Mouse (Mus musculus) hindbrain, embryonic 12.5 days (tissue): ENCODE data around the gene Hpca. TPM values are rescaled to one million over a fixed set of nuclear protein-coding genes. Genes with fewer than 3 reads are reported as not detected.

ENCODE experiments used
- ATAC-seq: fragments of 200-750 bp; cut with Nextera tagmentation; 2 replicates; pipeline ENCODE4 v1.8.0; 2017; ENCODE audit warnings: moderate TSS enrichment; ENCODE audit not compliant: low FRiP score
- H3K27ac ChIP-seq: fragments of 300-500 bp; sonication (generic); 2 replicates; pipeline ENCODE4 v1.5.1; 2016; ENCODE audit warnings: mild to moderate bottlenecking
- H3K27me3 ChIP-seq: fragments of 300-500 bp; sonication (generic); 2 replicates; pipeline ENCODE4 v1.6.1; 2016; ENCODE audit warnings: mild to moderate bottlenecking
- H3K36me3 ChIP-seq: fragments of 300-500 bp; sonication (generic); 2 replicates; pipeline ENCODE4 v1.6.1; 2016; ENCODE audit warnings: mild to moderate bottlenecking
- H3K4me1 ChIP-seq: fragments of 300-500 bp; sonication (generic); 2 replicates; pipeline ENCODE4 v1.6.1; 2016
- H3K4me2 ChIP-seq: fragments of 300-500 bp; sonication (generic); replicated peaks from 2 replicates; pipeline ENCODE4 v1.6.1; 2016; ENCODE audit warnings: mild to moderate bottlenecking
- H3K4me3 ChIP-seq: fragments of 300-500 bp; sonication (generic); 2 replicates; pipeline ENCODE4 v1.5.1; 2016; ENCODE audit warnings: mild to moderate bottlenecking
- H3K9ac ChIP-seq: fragments of 300-500 bp; sonication (generic); 2 replicates; pipeline ENCODE4 v1.6.1; 2016; ENCODE audit warnings: mild to moderate bottlenecking, moderate library complexity
- H3K9me3 ChIP-seq: fragments of 300-500 bp; sonication (generic); replicated peaks from 2 replicates; pipeline ENCODE4 v1.6.1; 2016; ENCODE audit warnings: mild to moderate bottlenecking
- WGBS: fragments of 180-500 bp; shearing (Covaris S2); methylation state at CpG from one replicate; pipeline ENCODE4 v1.1.7; 2016; 5-methylcytosine and 5-hydroxymethylcytosine counted together
- polyA plus RNA-seq: library from polyadenylated mRNA; unstranded; fragments of >200 nt; fragmentation: Nextera tagmentation; extraction: Ambion mirVana; gene quantifications from 2 replicates; pipeline ENCODE4 v1.2.1, GENCODE M21; 2016

Hpca gene
- polyA plus RNA-seq, 1 experiment from 2014 or later: 8.8 TPM

- Histone ChIP-seq H3K36me3 (no peaks in the 10 kb centered on the region), H3K9ac (no peak overlapping the region), H3K4me3 (no peak overlapping the region), H3K27me3 (no peaks in the 10 kb centered on the region), H3K4me2 (no peak overlapping the region), H3K4me1 (no peaks in the 10 kb centered on the region), H3K27ac (no peak overlapping the region), H3K9me3 (no peaks in the 10 kb centered on the region; the same call in 1 of the 2 replicates)
- no peak for ATAC-seq
- WGBS: 77% methylated on average over 7 of the region's 7 CpGs
Observed at GRCm38 (mm10) chr4:129097006-129097405, 24.8 kb downstream of the Hpca start.

GRCm38 (mm10) chr4:129095276-129095675 is 26.6 kb downstream of the Hpca start:
- H3K4me1 ChIP-seq: no peaks in the 10 kb centered on the region
- H3K9me3 ChIP-seq: no peaks in the 10 kb centered on the region; the same call in 1 of the 2 replicates
- H3K36me3 ChIP-seq: no peaks in the 10 kb centered on the region
- 30% methylated on average over 15 of the region's 15 CpGs for WGBS
- no peak overlapping the region for H3K27ac ChIP-seq
- H3K4me2 ChIP-seq: no peak overlapping the region
- H3K4me3 ChIP-seq: no peak overlapping the region
- no peaks in the 10 kb centered on the region for H3K27me3 ChIP-seq
- no peak for ATAC-seq
- H3K9ac ChIP-seq: no peak overlapping the region

GRCm38 (mm10) chr4:129087850-129088249 is 34.0 kb downstream of the Hpca start:
- H3K4me3 ChIP-seq: no peak overlapping the region
- WGBS: 45% methylated on average over 5 of the region's 5 CpGs
- no peak overlapping the region for H3K4me2 ChIP-seq
- H3K27me3 ChIP-seq: no peaks in the 10 kb centered on the region
- no peak overlapping the region for H3K27ac ChIP-seq
- H3K9ac ChIP-seq: no peak overlapping the region
- peaks cover 11% of the 10 kb centered on the region for H3K36me3 ChIP-seq
- no peaks in the 10 kb centered on the region for H3K4me1 ChIP-seq
- H3K9me3 ChIP-seq: no peaks in the 10 kb centered on the region
- no peak for ATAC-seq

- H3K9ac ChIP-seq: no peak overlapping the region
- 24% methylated on average over 8 of the region's 8 CpGs for WGBS
- H3K36me3 ChIP-seq: peaks cover 16% of the 10 kb centered on the region
- no peak overlapping the region for H3K27ac ChIP-seq
- no peak overlapping the region for H3K4me2 ChIP-seq
- no peaks in the 10 kb centered on the region for H3K27me3 ChIP-seq
- 0 out of 2 replicates have a peak, but pooled peaks have one; percentile 29 for ATAC-seq
- no peaks in the 10 kb centered on the region for H3K9me3 ChIP-seq
- no peak overlapping the region for H3K4me3 ChIP-seq
- no peaks in the 10 kb centered on the region for H3K4me1 ChIP-seq
Observed at GRCm38 (mm10) chr4:129086078-129086477, 35.8 kb downstream of the Hpca start.

GRCm38 (mm10) chr4:129084896-129085295 is 36.9 kb downstream of the Hpca start:
- H3K4me2 ChIP-seq: no peak overlapping the region
- no peak overlapping the region for H3K27ac ChIP-seq
- H3K4me3 ChIP-seq: no peak overlapping the region
- H3K9ac ChIP-seq: no peak overlapping the region
- H3K9me3 ChIP-seq: no peaks in the 10 kb centered on the region
- ATAC-seq: no peak
- H3K27me3 ChIP-seq: no peaks in the 10 kb centered on the region
- H3K36me3 ChIP-seq: peaks cover 28% of the 10 kb centered on the region
- WGBS: 94% methylated on average over 9 of the region's 9 CpGs
- no peaks in the 10 kb centered on the region for H3K4me1 ChIP-seq

GRCm38 (mm10) chr4:129082379-129083115 is 39.3 kb downstream of the Hpca start:
- Histone ChIP-seq H3K9ac (no peak overlapping the region), H3K4me3 (no peak overlapping the region), H3K27me3 (no peaks in the 10 kb centered on the region), H3K36me3 (peaks cover 50% of the 10 kb centered on the region), H3K4me2 (no peak overlapping the region), H3K4me1 (no peaks in the 10 kb centered on the region), H3K27ac (no peak overlapping the region), H3K9me3 (no peaks in the 10 kb centered on the region)
- 53% methylated on average over 10 of the region's 10 CpGs for WGBS
- ATAC-seq: 0 out of 2 replicates have a peak, but pooled peaks have one; percentile 48

- H3K36me3 ChIP-seq: peaks cover 55% of the 10 kb centered on the region
- no peak overlapping the region for H3K4me2 ChIP-seq
- ATAC-seq: no peak
- H3K9ac ChIP-seq: no peak overlapping the region
- WGBS: 73% methylated on average over 3 of the region's 3 CpGs
- no peaks in the 10 kb centered on the region for H3K4me1 ChIP-seq
- H3K9me3 ChIP-seq: no peaks in the 10 kb centered on the region
- no peak overlapping the region for H3K27ac ChIP-seq
- no peaks in the 10 kb centered on the region for H3K27me3 ChIP-seq
- H3K4me3 ChIP-seq: no peak overlapping the region
Observed at GRCm38 (mm10) chr4:129081939-129082338, 39.9 kb downstream of the Hpca start.

GRCm38 (mm10) chr4:129081512-129081911 is 40.3 kb downstream of the Hpca start:
- H3K27ac ChIP-seq: no peak overlapping the region
- no peak overlapping the region for H3K4me2 ChIP-seq
- WGBS: 76% methylated on average over 6 of the region's 6 CpGs
- H3K9me3 ChIP-seq: no peaks in the 10 kb centered on the region
- no peak overlapping the region for H3K9ac ChIP-seq
- no peaks in the 10 kb centered on the region for H3K4me1 ChIP-seq
- peaks cover 59% of the 10 kb centered on the region for H3K36me3 ChIP-seq
- no peak for ATAC-seq
- H3K27me3 ChIP-seq: no peaks in the 10 kb centered on the region
- no peak overlapping the region for H3K4me3 ChIP-seq

GRCm38 (mm10) chr4:129081041-129081440 is 40.8 kb downstream of the Hpca start:
- WGBS: 77% methylated on average over 7 of the region's 7 CpGs
- Histone ChIP-seq H3K9ac (no peak overlapping the region), H3K9me3 (no peaks in the 10 kb centered on the region), H3K4me2 (no peak overlapping the region), H3K36me3 (peaks cover 62% of the 10 kb centered on the region), H3K4me1 (no peaks in the 10 kb centered on the region), H3K27ac (no peak overlapping the region), H3K27me3 (no peaks in the 10 kb centered on the region), H3K4me3 (no peak overlapping the region)
- no peak for ATAC-seq

- Histone ChIP-seq H3K4me2 (no peak overlapping the region), H3K27me3 (no peaks in the 10 kb centered on the region), H3K9ac (no peak overlapping the region), H3K4me3 (no peak overlapping the region), H3K27ac (no peak overlapping the region), H3K36me3 (peaks cover 69% of the 10 kb centered on the region), H3K9me3 (no peaks in the 10 kb centered on the region), H3K4me1 (no peaks in the 10 kb centered on the region)
- ATAC-seq: no peak
- 96% methylated on average over 9 of the region's 9 CpGs for WGBS
Observed at GRCm38 (mm10) chr4:129079126-129079525, 42.7 kb downstream of the Hpca start.

- no peak overlapping the region for H3K27ac ChIP-seq
- H3K4me1 ChIP-seq: no peaks in the 10 kb centered on the region
- 96% methylated on average over 4 of the region's 4 CpGs for WGBS
- H3K9me3 ChIP-seq: no peaks in the 10 kb centered on the region
- no peak overlapping the region for H3K9ac ChIP-seq
- H3K36me3 ChIP-seq: 0 out of 2 replicates have a peak, but pooled peaks cover 5% of the 10 kb centered on the region
- H3K4me2 ChIP-seq: no peak overlapping the region
- no peaks in the 10 kb centered on the region for H3K27me3 ChIP-seq
- no peak for ATAC-seq
- H3K4me3 ChIP-seq: no peak overlapping the region
Observed at GRCm38 (mm10) chr4:129068848-129069247, 53.0 kb downstream of the Hpca start.

GRCm38 (mm10) chr4:129067638-129068415 is 54.0 kb downstream of the Hpca start:
- H3K4me3 ChIP-seq: no peak overlapping the region
- H3K4me1 ChIP-seq: no peaks in the 10 kb centered on the region
- no peaks in the 10 kb centered on the region for H3K36me3 ChIP-seq
- no peaks in the 10 kb centered on the region for H3K27me3 ChIP-seq
- H3K4me2 ChIP-seq: no peak overlapping the region
- 87% methylated on average over 5 of the region's 5 CpGs for WGBS
- H3K9me3 ChIP-seq: no peaks in the 10 kb centered on the region
- H3K9ac ChIP-seq: no peak overlapping the region; the same call in 1 of the 2 replicates
- no peak overlapping the region for H3K27ac ChIP-seq
- no peak for ATAC-seq
